Mouse (Mus musculus): Measurements from ENCODE around the gene Snrnp200. TPM values are rescaled to one million over a fixed set of nuclear protein-coding genes. Genes with fewer than 3 reads are reported as not detected.
"Not testable (repeated sequence)": the region's sequence is repeated elsewhere in the genome, so short reads cannot be mapped to it uniquely, and the experiment has no call there.

Snrnp200 gene
- polyA plus RNA-seq, 1 experiment from 2014 or later: 107 TPM

DNA sequence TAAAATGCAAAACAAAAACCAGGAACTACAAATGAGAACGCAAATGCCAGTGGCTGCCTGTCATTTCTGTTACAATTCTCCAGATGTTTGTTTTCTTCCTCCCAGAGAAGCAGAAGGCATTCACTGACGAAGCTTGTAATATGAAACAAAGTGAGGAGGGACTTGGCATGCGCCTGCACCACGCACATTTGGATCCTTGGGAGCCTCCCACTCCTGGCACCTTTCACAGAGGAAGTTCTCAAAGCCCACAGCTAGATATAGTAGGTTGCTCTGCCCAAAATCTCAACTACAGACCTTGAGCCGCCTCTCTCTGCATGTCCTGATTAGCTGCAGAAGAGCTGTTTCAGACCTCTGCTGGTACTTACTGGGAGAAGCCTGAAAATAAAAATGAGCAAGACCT is 51.2 kb downstream of the Snrnp200 start:
- Histone ChIP-seq H3K4me2 (ENCODE audit: low read depth, low read length) (no peak overlapping the region), H3K27ac (replicated peaks; ENCODE audit: low read depth, low read length) (no peak overlapping the region), H3K9ac (replicated peaks; ENCODE audit: low read length) (no peak overlapping the region), H3K9me3 (replicated peaks; ENCODE audit: control insufficient read depth, low read length) (no peaks in the 10 kb centered on the region), H3K36me3 (replicated peaks; ENCODE audit: control insufficient read depth, insufficient read depth, low read depth, low read length) (no peaks in the 10 kb centered on the region; the same call in 1 of the 2 replicates), H3K4me3 (ENCODE audit: low read depth, low read length) (no peak overlapping the region), H3K27me3 (ENCODE audit: control insufficient read depth, insufficient read depth, low read length) (no peaks in the 10 kb centered on the region), H3K4me1 (ENCODE audit: control insufficient read depth, insufficient read depth, low read length) (no peaks in the 10 kb centered on the region)
- WGBS: 91% methylated on average over 5 of the region's 5 CpGs
- no peak for ATAC-seq (replicated peaks; ENCODE audit: insufficient number of reproducible peaks, low FRiP score, low TSS enrichment, low read depth)
- no peak for DNase-seq (ENCODE audit: low spot score)

DNA sequence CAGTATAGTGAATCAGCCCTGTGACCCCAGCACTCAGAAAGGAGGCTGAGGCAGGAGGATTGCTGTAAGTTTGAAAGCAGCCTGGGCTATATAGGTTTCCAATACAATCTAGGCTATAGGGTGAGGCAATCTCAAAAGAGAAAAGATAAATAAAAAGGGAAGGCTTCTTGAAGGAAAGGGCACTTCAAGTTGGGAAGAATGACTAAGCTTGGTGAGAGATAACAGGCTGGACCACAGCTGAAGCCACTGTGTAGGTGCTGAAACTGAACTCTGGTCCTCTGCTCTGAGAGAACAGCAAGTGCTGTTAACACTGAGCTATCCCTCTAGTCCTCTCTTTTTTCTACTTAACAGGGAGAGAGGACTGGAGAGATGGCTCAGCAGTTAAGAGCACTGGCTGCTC is 54.3 kb downstream of the Snrnp200 start:
- no peak for DNase-seq (ENCODE audit: low spot score)
- Histone ChIP-seq H3K4me3 (ENCODE audit: low read depth, low read length) (no peak overlapping the region), H3K4me1 (ENCODE audit: control insufficient read depth, insufficient read depth, low read length) (no peaks in the 10 kb centered on the region), H3K9ac (replicated peaks; ENCODE audit: low read length) (no peak overlapping the region), H3K9me3 (replicated peaks; ENCODE audit: control insufficient read depth, low read length) (no peaks in the 10 kb centered on the region), H3K4me2 (ENCODE audit: low read depth, low read length) (no peak overlapping the region), H3K36me3 (replicated peaks; ENCODE audit: control insufficient read depth, insufficient read depth, low read depth, low read length) (no peaks in the 10 kb centered on the region; the same call in 1 of the 2 replicates), H3K27ac (replicated peaks; ENCODE audit: low read depth, low read length) (no peak overlapping the region), H3K27me3 (ENCODE audit: control insufficient read depth, insufficient read depth, low read length) (no peaks in the 10 kb centered on the region)
- no peak for ATAC-seq (replicated peaks; ENCODE audit: insufficient number of reproducible peaks, low FRiP score, low TSS enrichment, low read depth)

DNA sequence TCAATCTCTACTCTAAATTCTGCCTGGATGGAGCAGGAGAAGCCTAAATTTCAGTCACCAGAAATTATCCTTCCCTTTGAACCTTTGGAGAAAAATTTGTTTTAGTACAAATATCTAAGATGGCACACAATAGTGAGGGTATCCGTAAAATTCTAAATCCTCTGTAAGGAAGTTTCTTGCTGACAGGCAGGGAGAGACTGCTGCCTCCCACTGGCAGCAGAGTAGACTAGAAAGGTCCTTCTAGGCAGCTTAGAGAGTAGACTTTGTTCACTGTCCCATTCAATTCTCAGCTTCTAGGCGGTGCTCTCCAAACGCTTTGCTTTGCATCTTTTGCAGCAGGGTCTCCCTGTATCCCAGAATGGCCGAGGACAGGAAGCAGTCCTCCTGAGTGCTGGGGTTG is 59.7 kb downstream of the Snrnp200 start:
- Histone ChIP-seq H3K9ac (replicated peaks; ENCODE audit: low read length) (no peak overlapping the region), H3K36me3 (replicated peaks; ENCODE audit: control insufficient read depth, insufficient read depth, low read depth, low read length) (no peaks in the 10 kb centered on the region), H3K4me1 (ENCODE audit: control insufficient read depth, insufficient read depth, low read length) (no peaks in the 10 kb centered on the region), H3K4me2 (ENCODE audit: low read depth, low read length) (no peak overlapping the region), H3K9me3 (replicated peaks; ENCODE audit: control insufficient read depth, low read length) (no peaks in the 10 kb centered on the region), H3K27me3 (ENCODE audit: control insufficient read depth, insufficient read depth, low read length) (no peaks in the 10 kb centered on the region), H3K27ac (replicated peaks; ENCODE audit: low read depth, low read length) (no peak overlapping the region), H3K4me3 (ENCODE audit: low read depth, low read length) (no peak overlapping the region)
- no peak for ATAC-seq (replicated peaks; ENCODE audit: insufficient number of reproducible peaks, low FRiP score, low TSS enrichment, low read depth)
- DNase-seq (ENCODE audit: low spot score): no peak
- 33% methylated on average over 4 of the region's 4 CpGs for WGBS

DNA sequence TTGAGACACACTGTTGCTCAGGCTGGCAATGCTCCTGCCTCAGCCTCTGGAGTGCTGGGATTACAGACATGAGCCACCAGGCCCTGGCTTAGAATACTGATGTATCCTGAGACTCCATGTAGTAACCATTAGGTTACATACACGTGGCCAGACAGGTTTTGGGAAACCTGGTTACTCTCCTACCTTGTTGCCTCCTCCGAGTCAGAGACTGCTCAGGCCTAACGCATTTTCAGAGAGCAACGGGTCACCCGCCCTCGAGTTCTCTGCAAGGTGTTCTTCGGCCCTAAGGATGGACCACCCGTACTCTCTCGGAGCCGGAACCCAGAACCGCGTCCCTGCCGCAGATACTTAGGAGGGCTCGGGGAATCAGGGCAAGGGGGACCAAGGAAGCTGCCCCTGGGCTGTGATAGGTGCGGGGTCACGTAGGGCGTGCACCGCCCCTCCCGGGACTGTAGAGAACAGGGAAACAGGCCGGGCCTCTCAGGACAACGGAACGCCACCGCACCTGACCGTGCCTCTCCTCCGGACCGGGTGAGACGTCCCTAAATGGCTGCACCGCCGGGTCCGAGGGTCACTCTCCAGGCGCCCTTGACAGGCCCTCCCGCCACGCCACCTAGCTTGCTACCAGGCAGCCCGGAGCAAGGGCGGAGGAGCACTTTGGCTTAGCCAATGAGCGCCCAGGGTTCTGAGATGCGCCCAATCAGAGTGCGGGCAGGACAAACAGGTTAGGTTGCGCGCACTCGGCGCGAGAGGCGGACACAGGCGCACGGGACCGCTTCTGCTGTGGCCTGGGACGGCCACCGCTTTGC is 61.5 kb downstream of the Snrnp200 start, which contains the start of gene Stard7:
Gene Stard7 (plus strand): TSS at position 728 of the 809 bp plus-strand sequence.
- ATAC-seq (replicated peaks; ENCODE audit: insufficient number of reproducible peaks, low FRiP score, low TSS enrichment, low read depth): peak; percentile 98
- no peaks in the 10 kb centered on the region for H3K9me3 ChIP-seq (replicated peaks; ENCODE audit: control insufficient read depth, low read length)

DNA sequence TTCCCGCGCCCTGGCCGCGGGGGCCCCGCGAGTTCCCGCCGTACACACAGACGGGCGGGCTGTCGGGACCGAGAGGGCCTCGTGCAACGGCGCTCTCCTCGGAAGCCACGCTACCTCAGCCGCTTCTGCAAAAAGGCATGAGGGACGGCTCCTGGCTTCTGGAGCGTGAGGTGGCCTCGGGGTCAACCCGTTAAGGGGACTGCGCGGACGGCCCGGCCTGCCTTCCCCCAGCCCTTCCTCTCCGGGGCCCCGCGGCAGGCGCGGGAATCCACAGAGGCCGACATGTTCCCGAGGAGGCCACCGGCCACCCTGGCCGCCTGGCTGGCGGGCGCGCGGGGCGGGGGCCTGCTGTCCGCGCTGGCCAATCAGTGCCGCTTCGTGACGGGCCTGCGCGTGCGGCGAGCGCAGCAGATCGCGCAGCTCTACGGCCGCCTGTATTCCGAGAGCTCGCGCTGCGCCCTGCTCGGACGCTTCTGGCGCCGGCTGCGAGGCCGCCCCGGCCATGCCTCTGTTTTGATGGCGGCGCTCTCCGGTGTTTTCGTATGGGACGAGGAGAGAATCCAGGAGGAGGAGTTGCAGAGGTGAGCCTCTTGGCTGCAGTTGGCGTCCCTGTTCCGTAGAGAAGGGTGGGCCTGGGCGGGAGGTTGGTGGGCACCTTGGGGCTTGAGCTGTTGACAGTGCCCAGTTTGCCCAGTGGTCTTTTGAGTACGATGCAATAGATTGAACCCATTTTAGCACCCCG is 62.3 kb downstream of the Snrnp200 start:
- peak overlapping the region; percentile 83 for H3K27ac ChIP-seq (replicated peaks; ENCODE audit: low read depth, low read length)
- H3K4me1 ChIP-seq (ENCODE audit: control insufficient read depth, insufficient read depth, low read length): no peaks in the 10 kb centered on the region
- peak overlapping the region; percentile 82 for H3K4me2 ChIP-seq (ENCODE audit: low read depth, low read length)
- H3K27me3 ChIP-seq (ENCODE audit: control insufficient read depth, insufficient read depth, low read length): no peaks in the 10 kb centered on the region
- no peaks in the 10 kb centered on the region for H3K36me3 ChIP-seq (replicated peaks; ENCODE audit: control insufficient read depth, insufficient read depth, low read depth, low read length)
- ATAC-seq (replicated peaks; ENCODE audit: insufficient number of reproducible peaks, low FRiP score, low TSS enrichment, low read depth) (peak; percentile 92), DNase-seq (ENCODE audit: low spot score) (peak; percentile 88)
- H3K9ac ChIP-seq (replicated peaks; ENCODE audit: low read length): peak overlapping the region; percentile 92
- H3K4me3 ChIP-seq (ENCODE audit: low read depth, low read length): peak overlapping the region; percentile 93
- no peaks in the 10 kb centered on the region for H3K9me3 ChIP-seq (replicated peaks; ENCODE audit: control insufficient read depth, low read length)
- WGBS: 0% methylated on average over 31 of the region's 75 CpGs

More for the DNA sequence above, 61.5 kb downstream of the Snrnp200 start, which contains the start of gene Stard7:
- Histone ChIP-seq H3K27ac (replicated peaks; ENCODE audit: low read depth, low read length) (peak within 1 kb of the TSS; percentile 83), H3K36me3 (replicated peaks; ENCODE audit: control insufficient read depth, insufficient read depth, low read depth, low read length) (no peaks in the 10 kb centered on the region), H3K4me1 (ENCODE audit: control insufficient read depth, insufficient read depth, low read length) (no peaks in the 10 kb centered on the region), H3K9ac (replicated peaks; ENCODE audit: low read length) (peak within 1 kb of the TSS; percentile 92), H3K4me2 (ENCODE audit: low read depth, low read length) (peak within 1 kb of the TSS; percentile 82), H3K27me3 (ENCODE audit: control insufficient read depth, insufficient read depth, low read length) (no peaks in the 10 kb centered on the region), H3K4me3 (ENCODE audit: low read depth, low read length) (peak within 1 kb of the TSS; percentile 93)
- WGBS: under 1% methylated on average over 48 of the region's 49 CpGs
- peak; percentile 97 for DNase-seq (ENCODE audit: low spot score)

DNA sequence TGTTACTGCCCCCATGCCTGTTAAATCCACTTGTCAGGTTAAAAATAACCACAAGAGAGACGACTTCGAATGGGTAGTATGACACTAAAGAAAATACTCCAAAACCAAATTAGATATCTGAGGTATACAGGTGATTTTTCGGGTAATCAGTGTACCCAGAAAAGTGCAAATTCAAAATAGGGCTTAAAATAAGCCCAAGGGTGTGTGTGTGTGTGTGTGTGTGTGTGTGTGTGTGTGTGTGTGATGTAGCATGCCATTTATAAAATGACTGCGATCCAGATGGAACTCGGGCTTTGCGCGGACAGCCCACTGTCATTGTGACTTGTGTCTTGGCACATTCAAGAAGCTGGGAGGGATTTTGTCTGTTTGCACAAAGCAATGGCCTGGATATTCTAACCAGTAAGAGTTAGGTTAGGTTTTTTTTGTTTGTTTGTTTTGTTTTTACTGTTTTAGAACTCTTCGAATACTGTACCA is 62.9 kb downstream of the Snrnp200 start:
- H3K4me3 ChIP-seq (ENCODE audit: low read depth, low read length): peak overlapping the region; percentile 93
- no peaks in the 10 kb centered on the region for H3K36me3 ChIP-seq (replicated peaks; ENCODE audit: control insufficient read depth, insufficient read depth, low read depth, low read length)
- H3K9ac ChIP-seq (replicated peaks; ENCODE audit: low read length): peak overlapping the region; percentile 92
- DNase-seq (ENCODE audit: low spot score) (peak; percentile 11), ATAC-seq (replicated peaks; ENCODE audit: insufficient number of reproducible peaks, low FRiP score, low TSS enrichment, low read depth) (no peak)
- no peaks in the 10 kb centered on the region for H3K27me3 ChIP-seq (ENCODE audit: control insufficient read depth, insufficient read depth, low read length)
- no peaks in the 10 kb centered on the region for H3K4me1 ChIP-seq (ENCODE audit: control insufficient read depth, insufficient read depth, low read length)
- no peaks in the 10 kb centered on the region for H3K9me3 ChIP-seq (replicated peaks; ENCODE audit: control insufficient read depth, low read length)
- 15% methylated on average over 8 of the region's 8 CpGs for WGBS
- peak overlapping the region; percentile 83; the same call in 1 of the 2 replicates for H3K27ac ChIP-seq (replicated peaks; ENCODE audit: low read depth, low read length)
- peak overlapping the region; percentile 82 for H3K4me2 ChIP-seq (ENCODE audit: low read depth, low read length)

DNA sequence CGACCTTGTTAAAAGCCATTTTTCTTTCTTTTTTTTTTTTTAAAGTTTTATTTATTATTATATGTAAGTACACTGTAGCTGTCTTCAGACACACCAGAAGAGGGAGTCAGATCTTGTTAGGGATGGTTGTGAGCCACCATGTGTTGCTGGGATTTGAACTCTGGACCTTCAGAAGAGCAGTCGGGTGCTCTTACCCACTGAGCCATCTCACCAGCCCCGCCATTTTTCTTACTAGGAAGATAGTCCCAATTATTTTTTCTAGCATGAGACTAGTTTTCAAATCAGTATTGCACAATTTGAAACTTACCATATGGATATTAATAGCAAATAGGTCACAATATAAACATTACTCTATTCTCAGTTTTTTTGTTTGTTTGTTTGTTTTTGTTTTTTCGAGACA is 63.9 kb downstream of the Snrnp200 start:
- H3K9ac ChIP-seq (replicated peaks; ENCODE audit: low read length); H3K4me2 ChIP-seq (ENCODE audit: low read depth, low read length); DNase-seq (ENCODE audit: low spot score); H3K4me3 ChIP-seq (ENCODE audit: low read depth, low read length); H3K9me3 ChIP-seq (replicated peaks; ENCODE audit: control insufficient read depth, low read length); H3K27me3 ChIP-seq (ENCODE audit: control insufficient read depth, insufficient read depth, low read length); H3K27ac ChIP-seq (replicated peaks; ENCODE audit: low read depth, low read length); H3K4me1 ChIP-seq (ENCODE audit: control insufficient read depth, insufficient read depth, low read length); H3K36me3 ChIP-seq (replicated peaks; ENCODE audit: control insufficient read depth, insufficient read depth, low read depth, low read length); ATAC-seq (replicated peaks; ENCODE audit: insufficient number of reproducible peaks, low FRiP score, low TSS enrichment, low read depth): not testable (repeated sequence)
- 95% methylated on average over 4 of the region's 4 CpGs for WGBS

DNA sequence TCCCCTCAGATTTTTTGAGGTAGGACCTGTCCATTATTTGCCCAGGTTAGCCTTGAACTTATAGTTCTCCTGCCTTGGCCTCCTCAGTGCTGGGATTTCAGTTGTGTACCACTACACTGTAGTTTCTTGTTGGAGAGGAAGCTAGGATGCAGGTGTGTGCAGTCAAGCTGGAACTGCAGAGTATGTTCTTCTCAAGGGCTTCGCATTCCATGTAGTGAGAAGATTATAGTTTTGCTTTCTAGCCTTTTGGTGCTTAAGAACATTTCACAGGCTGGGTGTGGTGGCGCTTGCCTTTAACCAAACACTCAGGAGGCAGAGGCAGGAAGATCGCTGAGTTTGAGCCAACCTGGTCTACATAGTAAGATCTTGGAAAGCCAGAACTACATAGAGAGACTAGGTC is 64.6 kb downstream of the Snrnp200 start:
- Histone ChIP-seq H3K27ac (replicated peaks; ENCODE audit: low read depth, low read length) (no peak overlapping the region), H3K9me3 (replicated peaks; ENCODE audit: control insufficient read depth, low read length) (no peaks in the 10 kb centered on the region), H3K9ac (replicated peaks; ENCODE audit: low read length) (no peak overlapping the region), H3K36me3 (replicated peaks; ENCODE audit: control insufficient read depth, insufficient read depth, low read depth, low read length) (no peaks in the 10 kb centered on the region), H3K4me3 (ENCODE audit: low read depth, low read length) (no peak overlapping the region), H3K27me3 (ENCODE audit: control insufficient read depth, insufficient read depth, low read length) (no peaks in the 10 kb centered on the region), H3K4me1 (ENCODE audit: control insufficient read depth, insufficient read depth, low read length) (no peaks in the 10 kb centered on the region), H3K4me2 (ENCODE audit: low read depth, low read length) (no peak overlapping the region)
- 94% methylated on average over 3 of the region's 3 CpGs for WGBS
- DNase-seq (ENCODE audit: low spot score): no peak
- ATAC-seq (replicated peaks; ENCODE audit: insufficient number of reproducible peaks, low FRiP score, low TSS enrichment, low read depth): no peak
